Mouse (Mus musculus): ENCODE results near the gene Lclat1. TPM values are rescaled to one million over a fixed set of nuclear protein-coding genes. Genes with fewer than 3 reads are reported as not detected.

Lclat1 gene
- total RNA-seq (2014; fragmentation: Nextera tagmentation) (6.8 and 8.7 TPM in 2 replicates), total RNA-seq (2017) (7.5 and 16.8 TPM in 2 replicates)

DNA sequence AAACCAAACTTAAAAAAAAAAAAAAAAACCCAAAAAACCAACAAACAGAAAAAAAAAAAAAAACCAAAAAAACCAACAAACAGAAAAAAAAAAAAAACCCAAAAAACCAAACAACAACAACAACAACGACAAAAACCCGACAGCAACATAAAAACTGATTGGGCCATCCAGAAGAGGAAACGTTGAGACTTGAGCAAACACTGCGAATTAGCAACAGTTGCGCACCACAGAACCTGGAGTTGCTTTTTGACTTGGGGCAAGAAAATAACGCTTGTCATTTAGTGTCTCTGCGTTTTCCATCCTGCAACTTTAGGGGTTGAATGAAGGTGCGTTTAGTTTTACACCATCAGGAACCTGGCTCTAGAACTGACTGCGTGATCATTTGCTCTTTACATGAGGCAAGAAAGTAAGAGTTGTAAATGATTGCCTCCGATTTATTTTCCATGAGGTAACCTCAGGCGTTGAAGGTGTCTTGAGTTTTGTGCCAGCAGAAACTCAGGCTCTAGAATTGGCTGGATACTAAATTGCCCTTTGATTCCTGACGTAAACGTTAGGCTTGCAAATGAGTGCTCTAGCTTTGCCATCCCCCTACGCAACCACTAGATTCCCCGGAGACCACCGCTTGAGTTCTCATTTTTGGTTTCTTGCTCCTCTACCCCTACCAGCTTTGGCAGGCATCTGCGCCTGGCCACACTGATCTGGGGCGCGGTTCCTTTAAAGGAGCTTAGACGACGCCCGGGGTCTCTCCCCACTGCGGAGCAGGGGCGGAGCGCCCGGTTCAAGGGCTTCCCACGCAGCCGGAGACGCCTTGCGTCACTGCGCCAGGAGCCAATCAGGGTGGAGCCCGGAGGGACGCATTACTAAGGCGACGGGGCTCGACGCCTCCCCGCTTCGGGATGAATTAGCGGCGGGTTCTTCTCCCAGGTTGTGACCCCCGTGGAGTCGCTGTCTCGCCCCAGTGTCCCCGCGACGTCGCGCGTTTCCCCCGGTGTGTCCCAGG lies at the start of gene Lclat1:
Gene Lclat1, plus strand, starts transcription at position 828 of the 1,000 bp plus-strand sequence.
- peak; percentile 100 for ATAC-seq (replicated peaks; ENCODE audit: low FRiP score, low TSS enrichment, poor library complexity, severe bottlenecking)

DNA sequence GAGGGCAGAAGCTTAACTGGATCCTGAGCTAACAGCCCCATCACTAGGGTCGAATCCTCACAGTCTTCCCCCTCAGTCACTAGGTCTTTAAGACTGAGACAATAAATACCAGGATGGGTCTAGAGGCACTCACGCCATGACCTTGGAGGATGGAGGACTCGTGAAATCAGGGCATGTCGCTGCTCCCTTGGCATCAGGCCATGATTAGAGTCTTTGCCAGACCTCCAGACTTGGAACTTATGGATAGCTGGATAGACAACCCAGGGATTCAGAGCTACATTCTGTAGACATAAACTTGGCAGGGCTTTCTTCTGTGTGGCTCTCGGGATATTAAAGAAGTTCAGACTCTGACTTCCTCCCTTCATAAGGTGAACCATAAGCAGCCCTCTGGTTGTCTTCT lies 49.5 kb upstream of the Lclat1 start:
- no peak for ATAC-seq (replicated peaks; ENCODE audit: low FRiP score, low TSS enrichment, poor library complexity, severe bottlenecking)

GRCm38 (mm10) chr17:73060224-73060896 lies 47.4 kb upstream of the Lclat1 start:
- ATAC-seq (replicated peaks; ENCODE audit: low FRiP score, low TSS enrichment, poor library complexity, severe bottlenecking) = no peak

DNA sequence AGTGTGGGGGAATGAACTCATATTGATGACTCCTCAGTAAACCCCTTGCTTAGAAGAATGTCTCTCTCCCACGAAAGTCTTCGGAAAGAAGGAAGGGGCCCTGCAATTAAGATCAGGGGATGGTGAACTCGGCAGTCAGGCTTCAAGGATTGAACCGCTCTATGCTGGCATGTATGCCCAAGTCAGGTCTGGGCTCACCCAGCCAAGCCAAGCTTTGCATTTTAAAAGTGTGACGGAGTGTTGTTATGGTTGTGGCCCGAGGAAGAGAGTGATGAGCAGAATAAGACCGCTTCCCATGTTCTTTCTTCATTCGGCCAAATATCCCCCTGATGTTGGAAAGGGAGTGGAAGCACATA lies 46.9 kb upstream of the Lclat1 start:
- ATAC-seq (replicated peaks; ENCODE audit: low FRiP score, low TSS enrichment, poor library complexity, severe bottlenecking) = no peak

DNA sequence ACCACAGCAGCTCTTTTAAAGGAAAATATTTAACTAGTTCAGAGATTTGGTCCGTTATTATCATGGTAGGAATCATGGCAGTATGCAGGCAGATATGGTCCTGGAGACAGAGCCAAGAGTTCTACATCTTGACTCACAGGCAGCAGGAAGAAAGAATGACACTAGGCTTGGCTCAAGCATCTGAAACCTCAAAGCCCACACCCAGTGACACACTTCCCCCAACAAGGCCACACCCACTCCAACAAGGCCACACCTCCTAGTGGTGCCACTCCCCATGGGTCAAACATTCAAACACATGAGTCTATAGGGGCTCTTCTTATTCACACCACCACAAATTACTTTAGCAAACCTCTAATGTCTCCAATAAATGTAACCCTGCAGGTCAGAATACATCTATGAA lies 45.1 kb upstream of the Lclat1 start:
- ATAC-seq (replicated peaks; ENCODE audit: low FRiP score, low TSS enrichment, poor library complexity, severe bottlenecking) = no peak

- ATAC-seq (replicated peaks; ENCODE audit: low FRiP score, low TSS enrichment, poor library complexity, severe bottlenecking) = no peak
Measured at GRCm38 (mm10) chr17:73063299-73063698, 44.5 kb upstream of the Lclat1 start.

DNA sequence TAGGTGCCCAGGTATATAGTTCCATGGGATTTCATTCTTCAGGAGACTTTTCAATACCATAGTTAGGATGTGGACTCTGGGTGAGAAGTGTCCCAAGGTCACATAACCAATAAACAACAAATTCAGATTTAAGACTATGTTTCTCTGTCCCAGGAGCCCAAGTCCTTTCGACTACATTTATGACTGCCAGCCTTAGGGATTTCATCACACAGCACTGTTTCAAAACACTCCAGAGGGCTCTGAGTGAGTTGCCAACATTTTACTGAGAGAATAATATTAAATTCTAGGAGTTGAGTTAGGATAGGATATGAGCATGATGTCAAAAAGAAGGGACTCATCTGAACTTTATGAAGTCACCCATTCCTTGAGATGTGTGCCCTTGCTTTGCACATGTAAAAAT lies 44.0 kb upstream of the Lclat1 start:
- ATAC-seq (replicated peaks; ENCODE audit: low FRiP score, low TSS enrichment, poor library complexity, severe bottlenecking) = no peak

DNA sequence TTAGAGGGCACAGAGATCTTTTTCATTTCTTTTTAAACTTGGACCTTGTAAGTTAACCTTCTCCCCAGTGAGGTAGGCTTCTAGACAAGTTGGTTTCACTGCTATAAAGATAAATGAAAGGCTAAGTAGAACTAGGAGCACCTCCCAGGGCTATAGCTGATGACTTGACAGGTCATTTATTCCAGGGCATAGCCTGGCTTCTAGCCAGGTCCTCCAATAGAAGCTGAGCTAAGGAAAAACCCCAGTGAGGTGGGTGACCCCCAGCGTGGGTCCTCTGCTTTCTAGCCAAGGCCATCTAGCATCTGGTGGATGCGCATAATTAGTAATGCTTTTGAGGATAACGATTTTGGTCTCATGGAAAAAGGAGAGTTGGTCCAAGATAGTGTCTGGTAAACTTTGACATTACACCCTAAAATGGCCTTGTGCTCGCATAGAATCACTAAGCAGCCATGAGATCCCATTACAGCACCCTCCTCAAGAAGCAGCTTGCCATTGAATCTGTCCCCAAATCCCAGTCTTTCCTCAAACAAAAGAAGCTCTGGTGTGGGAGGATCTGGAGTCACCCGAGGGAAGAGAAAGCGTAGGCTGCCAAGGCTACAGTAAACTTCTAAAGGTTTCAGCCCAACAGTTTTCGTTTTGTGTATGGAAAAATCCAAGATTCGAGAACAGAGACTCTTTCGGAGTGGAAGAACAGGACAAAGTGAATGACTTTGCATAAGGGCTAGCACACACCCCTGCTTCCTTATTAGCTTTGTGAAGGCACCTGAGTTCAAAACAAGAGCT lies 41.2 kb upstream of the Lclat1 start:
- ATAC-seq (replicated peaks; ENCODE audit: low FRiP score, low TSS enrichment, poor library complexity, severe bottlenecking) = no peak

DNA sequence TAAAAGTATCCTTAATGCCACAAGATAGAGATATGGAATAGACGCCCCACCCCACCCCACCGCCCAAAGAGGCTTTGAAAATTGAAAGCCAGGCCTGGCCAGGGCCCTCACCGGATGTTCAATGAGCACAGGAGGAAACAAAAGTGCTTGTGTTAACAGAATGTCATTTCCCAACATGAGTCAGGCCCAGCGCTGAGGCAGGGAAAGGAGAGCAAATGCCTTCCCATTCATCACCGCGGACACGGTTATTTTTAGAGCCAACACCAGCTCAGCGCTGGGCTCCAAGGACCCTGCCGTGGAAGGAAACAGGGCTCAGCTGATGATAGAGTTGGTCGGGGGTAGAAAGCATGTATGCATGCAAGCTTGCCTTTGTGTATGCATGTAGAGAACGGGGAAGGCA lies 40.4 kb upstream of the Lclat1 start:
- no peak for ATAC-seq (replicated peaks; ENCODE audit: low FRiP score, low TSS enrichment, poor library complexity, severe bottlenecking)

- no peak for ATAC-seq (replicated peaks; ENCODE audit: low FRiP score, low TSS enrichment, poor library complexity, severe bottlenecking)
Measured at GRCm38 (mm10) chr17:73068321-73068992, 39.3 kb upstream of the Lclat1 start.

- no peak for ATAC-seq (replicated peaks; ENCODE audit: low FRiP score, low TSS enrichment, poor library complexity, severe bottlenecking)
Measured at GRCm38 (mm10) chr17:73070466-73070865, 37.3 kb upstream of the Lclat1 start.

DNA sequence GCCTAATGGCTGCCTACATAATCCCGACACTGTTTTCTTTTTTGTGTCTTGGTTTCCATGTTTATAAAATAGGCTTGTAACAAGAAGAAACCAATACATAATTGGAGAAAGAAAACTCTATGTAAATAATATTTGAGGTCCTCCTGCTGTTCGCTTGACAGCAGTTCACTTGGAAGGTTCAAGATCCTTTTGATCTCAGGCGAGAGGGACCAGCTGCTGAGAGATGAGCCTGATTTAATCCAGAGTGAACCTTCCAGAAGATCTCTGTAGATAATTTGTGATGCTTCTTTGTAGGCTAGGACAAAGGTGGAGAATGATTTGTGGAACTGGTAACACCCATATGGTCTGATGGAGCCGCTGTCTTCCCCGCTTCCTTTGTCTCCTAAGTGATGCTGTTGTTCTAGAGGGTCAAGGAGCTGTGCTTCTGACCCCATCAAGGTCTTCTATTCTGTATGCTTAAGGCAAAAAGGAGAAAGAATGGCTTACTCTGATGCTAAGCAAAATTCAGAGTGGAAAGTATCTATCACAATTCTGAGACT lies 36.0 kb upstream of the Lclat1 start:
- ATAC-seq (replicated peaks; ENCODE audit: low FRiP score, low TSS enrichment, poor library complexity, severe bottlenecking) = no peak

DNA sequence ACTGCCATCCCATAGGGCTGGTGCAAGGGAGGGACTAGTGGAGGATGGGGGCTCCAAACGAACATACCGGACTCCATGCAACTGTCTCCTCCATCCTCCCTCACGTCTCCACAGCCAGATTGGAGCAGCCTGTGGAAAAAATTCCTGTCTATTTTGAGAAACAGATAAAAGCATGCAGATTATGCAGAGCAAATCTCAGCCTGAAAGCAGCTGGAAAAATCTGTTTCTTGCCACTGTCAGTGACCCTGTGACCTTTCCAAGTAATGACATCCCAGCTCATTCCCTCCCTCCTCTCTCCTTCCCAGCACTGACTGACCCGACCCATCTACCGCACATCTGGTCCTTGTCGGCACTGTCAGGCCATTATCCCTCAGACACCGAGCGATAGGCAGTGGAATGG lies 35.5 kb upstream of the Lclat1 start:
- no peak for ATAC-seq (replicated peaks; ENCODE audit: low FRiP score, low TSS enrichment, poor library complexity, severe bottlenecking)

- ATAC-seq (replicated peaks; ENCODE audit: low FRiP score, low TSS enrichment, poor library complexity, severe bottlenecking) = no peak
Measured at GRCm38 (mm10) chr17:73074631-73075030, 33.2 kb upstream of the Lclat1 start.

GRCm38 (mm10) chr17:73075238-73075890 lies 32.4 kb upstream of the Lclat1 start:
- ATAC-seq (replicated peaks; ENCODE audit: low FRiP score, low TSS enrichment, poor library complexity, severe bottlenecking) = no peak

DNA sequence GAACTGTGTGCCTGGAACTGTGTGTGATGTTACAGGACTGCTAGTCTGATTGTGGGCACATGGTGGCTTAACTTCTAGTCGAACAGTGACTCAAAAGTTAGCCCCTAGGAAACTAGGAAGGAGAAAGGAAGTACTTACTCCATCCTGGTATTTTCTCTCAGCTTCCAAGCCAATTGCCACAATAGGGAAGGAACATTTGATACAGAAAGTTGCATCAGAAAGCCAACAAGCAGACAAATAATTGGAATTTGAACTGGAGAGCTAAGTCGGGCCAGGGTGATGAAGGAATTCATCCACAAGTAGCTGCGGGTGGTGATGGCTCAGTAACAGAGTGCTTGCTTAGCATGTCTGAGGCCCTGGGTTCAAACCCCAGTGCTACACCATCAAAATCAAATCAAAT lies 30.1 kb upstream of the Lclat1 start:
- ATAC-seq (replicated peaks; ENCODE audit: low FRiP score, low TSS enrichment, poor library complexity, severe bottlenecking) = no peak

DNA sequence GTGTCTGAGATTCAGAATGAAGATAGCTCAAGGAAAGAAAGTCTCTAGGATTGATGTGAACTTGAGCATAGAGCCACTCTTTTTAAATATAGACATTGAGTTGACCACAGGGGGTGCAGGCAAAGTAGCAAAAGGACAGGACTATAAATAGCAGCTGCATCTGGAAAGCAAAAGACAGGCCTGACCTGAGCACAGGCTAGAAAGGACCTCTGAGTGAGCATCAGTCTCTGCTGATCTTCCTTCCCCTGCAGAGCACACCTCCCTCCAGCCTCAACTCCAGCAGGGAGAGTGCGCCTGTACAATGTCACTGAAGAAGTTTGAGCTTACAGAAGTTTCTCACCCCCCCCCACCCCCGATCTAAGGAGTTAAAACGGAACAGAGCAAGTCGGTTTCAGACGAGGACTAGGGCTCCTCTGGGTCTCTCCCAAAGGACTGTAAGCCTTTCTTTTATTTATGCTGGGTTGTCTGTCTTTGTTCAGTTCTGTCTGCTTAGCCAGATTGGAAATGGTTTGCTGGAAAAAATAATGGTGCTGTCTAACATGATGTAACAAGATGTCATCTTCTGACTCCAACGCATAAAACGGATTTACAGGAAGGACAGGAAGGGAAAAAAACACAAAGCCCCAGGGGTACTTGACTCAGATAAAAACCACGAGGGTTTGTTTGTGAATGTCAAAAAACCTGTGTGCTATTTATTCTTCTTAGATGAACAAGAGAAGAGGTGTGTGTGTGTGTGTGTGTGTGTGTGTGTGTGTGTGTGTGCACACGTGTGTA lies 26.2 kb upstream of the Lclat1 start:
- ATAC-seq (replicated peaks; ENCODE audit: low FRiP score, low TSS enrichment, poor library complexity, severe bottlenecking) = no peak
